Mouse (Mus musculus) left cerebral cortex, adult 9 months (tissue): ENCODE results near the gene Gm21586.
"Not testable (repeated sequence)": the region's sequence is repeated elsewhere in the genome, so short reads cannot be mapped to it uniquely, and the experiment has no call there.

ENCODE experiments used
- DNase-seq, 2 experiments: peaks; one replicate each; pipeline ENCODE4 v3.0.0; 2022; ENCODE audit warnings: low spot score in 2 of 2

Gene Gm21586

GRCm38 (mm10) chr4:42439078-42439477 lies at the start of gene Gm21586:
Gene Gm21586, plus strand, starts transcription at chr4:42439378.
- not testable (repeated sequence) for DNase-seq

GRCm38 (mm10) chr4:42466452-42466851 lies 27.3 kb downstream of the Gm21586 start, which contains the start of gene Gm2163:
Gene Gm2163, plus strand, starts transcription at chr4:42466752.
- not testable (repeated sequence) for DNase-seq
